Mouse (Mus musculus): Measurements from ENCODE around the gene Il1rapl1. TPM values are rescaled to one million over a fixed set of nuclear protein-coding genes. Genes with fewer than 3 reads are reported as not detected.

Gene Il1rapl1
- polyA plus RNA-seq, 1 experiment: not detected

DNA sequence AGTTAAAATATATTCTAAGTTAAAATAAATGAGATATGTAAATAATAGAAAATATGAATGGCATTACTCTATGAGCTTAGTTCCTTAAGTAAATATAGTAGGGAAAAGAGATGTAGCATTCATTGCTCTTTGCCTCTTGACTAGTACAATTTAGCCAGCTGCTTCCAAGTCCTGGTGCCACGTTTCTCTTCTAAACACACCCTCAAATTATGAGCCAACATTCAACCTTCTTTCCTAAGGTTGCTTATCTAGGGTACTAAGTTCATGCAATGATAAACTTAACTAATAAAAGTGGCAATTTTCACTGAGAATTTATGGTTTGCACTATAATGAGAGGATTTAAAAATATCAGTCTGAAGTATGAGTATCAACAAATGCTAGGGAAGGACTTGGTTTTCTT, 218.3 kb downstream of the Il1rapl1 start:
- no peak overlapping the region for H3K27ac ChIP-seq (ENCODE audit: control insufficient read depth, insufficient read depth, low read depth, low read length)
- H3K36me3 ChIP-seq (ENCODE audit: control insufficient read depth, insufficient read depth, low read length): no peaks in the 10 kb centered on the region
- H3K27me3 ChIP-seq (ENCODE audit: control insufficient read depth, insufficient read depth, low read length): no peaks in the 10 kb centered on the region
- no peaks in the 10 kb centered on the region for H3K4me1 ChIP-seq (ENCODE audit: control insufficient read depth, insufficient read depth, low read length)
- TF ChIP-seq POLR2A (IDR thresholded peaks at IDR 0.05; ENCODE audit: control insufficient read depth, low read depth, low read length) (no peak), CTCF (IDR thresholded peaks at IDR 0.05; ENCODE audit: control insufficient read depth, insufficient read depth, insufficient replicate concordance, low read depth, low read length) (no peak)
- H3K4me3 ChIP-seq (ENCODE audit: control insufficient read depth, low read depth, low read length): no peak overlapping the region

DNA sequence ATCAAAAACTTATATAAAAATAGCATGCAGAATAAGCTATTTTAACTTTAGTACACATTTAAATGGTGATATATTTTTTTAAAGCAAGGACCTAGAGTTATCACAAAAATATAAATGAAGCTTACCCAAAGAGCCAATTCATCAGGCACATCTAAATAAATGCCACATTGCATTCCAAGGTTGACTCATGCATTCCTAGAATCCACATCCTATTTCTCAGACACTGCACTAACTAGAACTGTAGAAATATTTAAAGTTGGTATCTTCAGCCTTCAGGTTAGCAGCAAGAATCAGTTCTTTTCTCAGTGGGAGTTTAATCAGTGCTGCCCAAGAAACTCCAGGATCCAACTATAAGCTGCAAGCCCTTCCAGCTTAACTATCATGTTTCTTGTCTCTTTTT, 223.5 kb downstream of the Il1rapl1 start:
- H3K27ac ChIP-seq (ENCODE audit: control insufficient read depth, insufficient read depth, low read depth, low read length): no peak overlapping the region
- TF ChIP-seq POLR2A (IDR thresholded peaks at IDR 0.05; ENCODE audit: control insufficient read depth, low read depth, low read length) (no peak), CTCF (IDR thresholded peaks at IDR 0.05; ENCODE audit: control insufficient read depth, insufficient read depth, insufficient replicate concordance, low read depth, low read length) (no peak)
- no peaks in the 10 kb centered on the region for H3K36me3 ChIP-seq (ENCODE audit: control insufficient read depth, insufficient read depth, low read length)
- no peaks in the 10 kb centered on the region for H3K27me3 ChIP-seq (ENCODE audit: control insufficient read depth, insufficient read depth, low read length)
- H3K4me3 ChIP-seq (ENCODE audit: control insufficient read depth, low read depth, low read length): no peak overlapping the region
- no peaks in the 10 kb centered on the region for H3K4me1 ChIP-seq (ENCODE audit: control insufficient read depth, insufficient read depth, low read length)

GRCm38 (mm10) chrX:87854107-87854506, 261.3 kb downstream of the Il1rapl1 start:
- H3K27me3 ChIP-seq (ENCODE audit: control insufficient read depth, insufficient read depth, low read length): no peaks in the 10 kb centered on the region
- H3K4me3 ChIP-seq (ENCODE audit: control insufficient read depth, low read depth, low read length): no peak overlapping the region

DNA sequence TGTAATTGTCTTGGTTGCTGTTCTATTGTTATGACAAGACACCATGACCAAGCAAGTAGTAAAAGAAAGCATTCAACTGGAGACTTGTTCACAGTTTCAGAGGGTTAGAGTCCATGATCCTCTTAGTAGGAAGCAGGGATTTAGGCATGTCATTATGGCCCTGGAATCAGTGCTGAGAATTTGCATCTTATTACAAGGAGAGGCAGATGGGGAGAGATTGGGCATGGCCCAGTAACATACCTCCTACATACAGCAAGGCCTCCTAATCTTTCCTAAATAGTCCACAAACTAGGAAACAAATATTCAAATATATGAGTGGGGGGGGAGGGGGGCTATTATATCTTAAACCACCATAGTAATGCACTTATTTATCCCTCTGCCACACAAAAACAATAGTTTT, 301.6 kb downstream of the Il1rapl1 start:
- Histone ChIP-seq H3K4me1 (ENCODE audit: control insufficient read depth, insufficient read depth, low read length) (no peaks in the 10 kb centered on the region), H3K36me3 (ENCODE audit: control insufficient read depth, insufficient read depth, low read length) (no peaks in the 10 kb centered on the region), H3K27ac (ENCODE audit: control insufficient read depth, insufficient read depth, low read depth, low read length) (no peak overlapping the region), H3K4me3 (ENCODE audit: control insufficient read depth, low read depth, low read length) (no peak overlapping the region), H3K27me3 (ENCODE audit: control insufficient read depth, insufficient read depth, low read length) (no peaks in the 10 kb centered on the region)
- TF ChIP-seq POLR2A (IDR thresholded peaks at IDR 0.05; ENCODE audit: control insufficient read depth, low read depth, low read length) (no peak), CTCF (IDR thresholded peaks at IDR 0.05; ENCODE audit: control insufficient read depth, insufficient read depth, insufficient replicate concordance, low read depth, low read length) (no peak)

More at GRCm38 (mm10) chrX:87854107-87854506, 261.3 kb downstream of the Il1rapl1 start:
- no peak overlapping the region for H3K27ac ChIP-seq (ENCODE audit: control insufficient read depth, insufficient read depth, low read depth, low read length)
- TF ChIP-seq POLR2A (IDR thresholded peaks at IDR 0.05; ENCODE audit: control insufficient read depth, low read depth, low read length) (no peak), CTCF (IDR thresholded peaks at IDR 0.05; ENCODE audit: control insufficient read depth, insufficient read depth, insufficient replicate concordance, low read depth, low read length) (no peak)
- no peaks in the 10 kb centered on the region for H3K36me3 ChIP-seq (ENCODE audit: control insufficient read depth, insufficient read depth, low read length)
- no peaks in the 10 kb centered on the region for H3K4me1 ChIP-seq (ENCODE audit: control insufficient read depth, insufficient read depth, low read length)

DNA sequence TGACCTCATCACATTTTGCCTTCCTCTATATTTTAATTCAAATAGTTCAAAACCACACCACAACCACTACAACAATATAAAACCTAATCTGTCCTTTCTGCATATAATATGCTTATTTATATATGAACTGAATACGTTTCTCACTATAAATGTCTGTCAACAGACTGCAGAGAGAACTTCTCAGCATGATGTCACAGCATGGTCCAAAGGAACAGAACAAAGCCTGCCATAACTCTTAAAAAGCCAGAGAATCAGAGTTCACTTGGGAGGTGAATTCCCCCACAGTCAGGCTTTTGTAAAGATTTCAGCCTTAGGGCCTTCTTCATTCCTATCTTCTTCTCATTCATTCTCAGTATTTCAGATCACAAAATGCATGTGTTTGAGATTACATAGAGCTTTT, 307.7 kb downstream of the Il1rapl1 start:
- Histone ChIP-seq H3K27me3 (ENCODE audit: control insufficient read depth, insufficient read depth, low read length) (no peaks in the 10 kb centered on the region), H3K36me3 (ENCODE audit: control insufficient read depth, insufficient read depth, low read length) (no peaks in the 10 kb centered on the region), H3K4me3 (ENCODE audit: control insufficient read depth, low read depth, low read length) (no peak overlapping the region), H3K27ac (ENCODE audit: control insufficient read depth, insufficient read depth, low read depth, low read length) (no peak overlapping the region), H3K4me1 (ENCODE audit: control insufficient read depth, insufficient read depth, low read length) (no peaks in the 10 kb centered on the region)
- TF ChIP-seq POLR2A (IDR thresholded peaks at IDR 0.05; ENCODE audit: control insufficient read depth, low read depth, low read length) (no peak), CTCF (IDR thresholded peaks at IDR 0.05; ENCODE audit: control insufficient read depth, insufficient read depth, insufficient replicate concordance, low read depth, low read length) (no peak)

DNA sequence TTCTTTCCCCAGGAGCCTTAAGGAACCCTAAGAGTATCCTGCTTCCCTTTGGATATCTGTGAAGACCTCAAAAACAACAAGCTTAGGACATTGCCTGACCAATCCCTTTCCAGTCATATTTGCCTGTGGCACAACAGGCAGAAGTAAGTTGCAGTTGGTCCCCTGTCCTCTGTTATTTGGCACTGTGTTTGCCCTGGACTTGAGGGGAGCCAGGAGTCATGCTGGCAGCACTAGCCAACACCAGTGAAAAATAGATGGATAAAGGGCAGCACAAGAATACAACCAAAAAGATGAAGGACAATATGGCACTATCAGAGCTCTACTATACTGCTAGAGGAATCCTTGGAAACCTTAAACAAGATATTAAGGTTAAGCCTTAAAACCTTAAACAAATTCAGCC, 322.4 kb downstream of the Il1rapl1 start:
- Histone ChIP-seq H3K4me1 (ENCODE audit: control insufficient read depth, insufficient read depth, low read length) (no peaks in the 10 kb centered on the region), H3K27ac (ENCODE audit: control insufficient read depth, insufficient read depth, low read depth, low read length) (no peak overlapping the region), H3K36me3 (ENCODE audit: control insufficient read depth, insufficient read depth, low read length) (no peaks in the 10 kb centered on the region), H3K4me3 (ENCODE audit: control insufficient read depth, low read depth, low read length) (no peak overlapping the region), H3K27me3 (ENCODE audit: control insufficient read depth, insufficient read depth, low read length) (no peaks in the 10 kb centered on the region)
- TF ChIP-seq CTCF (IDR thresholded peaks at IDR 0.05; ENCODE audit: control insufficient read depth, insufficient read depth, insufficient replicate concordance, low read depth, low read length): no peak
- no peak for TF ChIP-seq POLR2A (IDR thresholded peaks at IDR 0.05; ENCODE audit: control insufficient read depth, low read depth, low read length)

GRCm38 (mm10) chrX:87710589-87710988, 404.9 kb downstream of the Il1rapl1 start:
- Histone ChIP-seq H3K36me3 (ENCODE audit: control insufficient read depth, insufficient read depth, low read length) (no peaks in the 10 kb centered on the region), H3K27ac (ENCODE audit: control insufficient read depth, insufficient read depth, low read depth, low read length) (no peak overlapping the region), H3K27me3 (ENCODE audit: control insufficient read depth, insufficient read depth, low read length) (no peaks in the 10 kb centered on the region), H3K4me3 (ENCODE audit: control insufficient read depth, low read depth, low read length) (no peak overlapping the region), H3K4me1 (ENCODE audit: control insufficient read depth, insufficient read depth, low read length) (no peaks in the 10 kb centered on the region)
- TF ChIP-seq CTCF (IDR thresholded peaks at IDR 0.05; ENCODE audit: control insufficient read depth, insufficient read depth, insufficient replicate concordance, low read depth, low read length) (no peak), POLR2A (IDR thresholded peaks at IDR 0.05; ENCODE audit: control insufficient read depth, low read depth, low read length) (no peak)

GRCm38 (mm10) chrX:87663856-87664255, 451.6 kb downstream of the Il1rapl1 start:
- H3K27me3 ChIP-seq (ENCODE audit: control insufficient read depth, insufficient read depth, low read length): no peaks in the 10 kb centered on the region
- TF ChIP-seq POLR2A (IDR thresholded peaks at IDR 0.05; ENCODE audit: control insufficient read depth, low read depth, low read length): no peak
- no peaks in the 10 kb centered on the region for H3K36me3 ChIP-seq (ENCODE audit: control insufficient read depth, insufficient read depth, low read length)

More at GRCm38 (mm10) chrX:87663856-87664255, 451.6 kb downstream of the Il1rapl1 start:
- Histone ChIP-seq H3K4me3 (ENCODE audit: control insufficient read depth, low read depth, low read length) (no peak overlapping the region), H3K4me1 (ENCODE audit: control insufficient read depth, insufficient read depth, low read length) (no peaks in the 10 kb centered on the region), H3K27ac (ENCODE audit: control insufficient read depth, insufficient read depth, low read depth, low read length) (no peak overlapping the region)

Measured in testis, adult 2 months (tissue).